Mouse (Mus musculus) heart, embryonic 14.5 days (tissue): ENCODE data around the gene Slc39a5. TPM values are rescaled to one million over a fixed set of nuclear protein-coding genes. Genes with fewer than 3 reads are reported as not detected.

Experiments
- ATAC-seq: fragments of 200-750 bp; cut with Nextera tagmentation; 2 replicates; pipeline ENCODE4 v1.8.0; 2017; ENCODE audit warnings: low read depth, moderate TSS enrichment; ENCODE audit not compliant: insufficient number of reproducible peaks, insufficient read depth, low FRiP score
- H3K27ac ChIP-seq, 2 experiments: fragments of 200-500 bp in 1 of 2; fragments of 300-500 bp in 1 of 2; sonication (generic) in 1 of 2; replicated peaks in 1 of 2; 2 replicates each; pipeline ENCODE4 v1.5.1; 2012 to 2014; ENCODE audit warnings: low read depth in 2 of 2, low read length in 2 of 2, control low read depth in 1 of 2, mild to moderate bottlenecking in 1 of 2, mixed read lengths in 1 of 2; ENCODE audit not compliant: control insufficient read depth in 1 of 2, insufficient read depth in 1 of 2
- H3K27me3 ChIP-seq: fragments of 300-500 bp; sonication (generic); 2 replicates; pipeline ENCODE4 v1.6.1; 2014; ENCODE audit warnings: mild to moderate bottlenecking, low read length, control low read depth; ENCODE audit not compliant: control insufficient read depth, insufficient read depth
- H3K36me3 ChIP-seq: fragments of 300-500 bp; sonication (generic); 2 replicates; pipeline ENCODE4 v1.6.1; 2014; ENCODE audit warnings: mild to moderate bottlenecking, control low read depth, low read length, mixed read lengths; ENCODE audit not compliant: control insufficient read depth, insufficient read depth
- H3K4me1 ChIP-seq, 2 experiments: fragments of 200-500 bp in 1 of 2; fragments of 300-500 bp in 1 of 2; sonication (generic) in 1 of 2; 2 replicates each; pipeline ENCODE4 v1.6.1; 2012 to 2014; ENCODE audit warnings: low read length in 2 of 2, control low read depth in 1 of 2, mixed read lengths in 1 of 2; ENCODE audit not compliant: control insufficient read depth in 2 of 2, insufficient read depth in 2 of 2
- H3K4me2 ChIP-seq: fragments of 300-500 bp; sonication (generic); 2 replicates; pipeline ENCODE4 v1.6.1; 2014; ENCODE audit warnings: mild to moderate bottlenecking, low read length
- H3K4me3 ChIP-seq, 2 experiments: fragments of 200-500 bp in 1 of 2; fragments of 300-500 bp in 1 of 2; sonication (generic) in 1 of 2; 2 replicates each; pipeline ENCODE4 v1.5.1; 2012 to 2014; ENCODE audit warnings: low read length in 2 of 2, mild to moderate bottlenecking in 2 of 2, control low read depth in 1 of 2, low read depth in 1 of 2, moderate library complexity in 1 of 2; ENCODE audit not compliant: control insufficient read depth in 1 of 2, insufficient read depth in 1 of 2
- H3K9ac ChIP-seq: fragments of 300-500 bp; sonication (generic); 2 replicates; pipeline ENCODE4 v1.6.1; 2014; ENCODE audit warnings: mild to moderate bottlenecking, low read length
- H3K9me3 ChIP-seq: fragments of 300-500 bp; sonication (generic); 2 replicates; pipeline ENCODE4 v1.6.1; 2016; ENCODE audit warnings: low read length, control low read depth; ENCODE audit not compliant: control insufficient read depth
- WGBS: fragments of 180-500 bp; shearing (Covaris S2); extraction: QIAGEN DNeasy Blood & Tissue Kit; methylation state at CpG from one replicate; pipeline ENCODE4 v1.1.7; 2014; 5-methylcytosine and 5-hydroxymethylcytosine counted together
- polyA plus RNA-seq: library from polyadenylated mRNA; unstranded; fragments of >200 nt; fragmentation: Nextera tagmentation; extraction: Ambion mirVana; gene quantifications from 2 replicates; pipeline ENCODE4 v1.2.1, GENCODE M21; 2014

The Slc39a5 gene
- polyA plus RNA-seq, 1 experiment from 2014 or later = not detected

DNA sequence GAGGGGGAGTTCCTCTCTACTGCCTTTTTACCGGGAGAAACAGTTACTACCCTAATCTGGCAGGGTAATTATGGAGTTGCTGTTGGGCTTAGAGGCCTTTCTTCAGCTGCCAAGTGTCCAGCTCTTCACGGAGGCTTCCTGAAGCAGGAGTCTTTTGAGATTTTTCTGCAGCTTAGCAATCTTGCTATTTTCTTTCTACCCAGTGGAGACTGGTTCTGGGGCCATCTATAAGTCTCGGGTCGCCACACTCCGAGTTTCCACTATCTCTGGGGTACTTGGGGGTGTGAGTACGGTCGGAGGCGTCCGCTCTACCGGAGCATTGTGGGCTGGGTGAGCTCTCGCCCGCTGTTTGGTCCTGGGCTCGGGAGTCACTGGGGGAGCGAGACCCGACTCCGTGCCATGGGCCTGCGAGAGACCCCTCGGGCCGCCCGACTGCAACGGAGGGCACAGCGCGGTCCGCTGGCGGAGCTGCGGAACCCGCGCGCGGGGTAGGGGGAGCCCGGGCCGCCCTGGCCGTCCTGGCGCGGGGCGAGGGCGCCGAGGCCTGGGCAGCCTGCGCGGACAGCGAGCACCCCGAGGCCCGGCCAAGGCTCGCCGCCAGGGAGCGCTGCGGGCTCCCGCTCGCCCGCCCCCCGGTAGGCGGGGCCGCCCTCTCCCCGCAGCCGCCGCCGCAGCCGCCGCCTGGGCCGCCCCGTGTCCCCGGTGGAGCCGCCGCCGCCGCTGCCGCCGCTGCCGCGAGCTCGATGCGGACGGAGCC is 24.4 kb downstream of the Slc39a5 start, which contains the start of gene Ankrd52:
Gene Ankrd52 (plus strand): TSS at position 661 of the 757 bp plus-strand sequence.
- H3K4me3 ChIP-seq = peak within 1 kb of the TSS; percentile 58 to 84
- WGBS = under 1% methylated on average over 58 of the region's 73 CpGs
- H3K27ac ChIP-seq = peak within 1 kb of the TSS; percentile 93
- no peaks in the 10 kb centered on the region for H3K27me3 ChIP-seq
- H3K4me2 ChIP-seq = peak within 1 kb of the TSS; percentile 90
- no peaks in the 10 kb centered on the region for H3K9me3 ChIP-seq
- peaks cover 32% of the 10 kb centered on the region for H3K36me3 ChIP-seq
- peak; percentile 91 for ATAC-seq
- H3K4me1 ChIP-seq = peaks cover 10 to 20% of the 10 kb centered on the region in 2 experiments
- H3K9ac ChIP-seq = peak within 1 kb of the TSS; percentile 95

DNA sequence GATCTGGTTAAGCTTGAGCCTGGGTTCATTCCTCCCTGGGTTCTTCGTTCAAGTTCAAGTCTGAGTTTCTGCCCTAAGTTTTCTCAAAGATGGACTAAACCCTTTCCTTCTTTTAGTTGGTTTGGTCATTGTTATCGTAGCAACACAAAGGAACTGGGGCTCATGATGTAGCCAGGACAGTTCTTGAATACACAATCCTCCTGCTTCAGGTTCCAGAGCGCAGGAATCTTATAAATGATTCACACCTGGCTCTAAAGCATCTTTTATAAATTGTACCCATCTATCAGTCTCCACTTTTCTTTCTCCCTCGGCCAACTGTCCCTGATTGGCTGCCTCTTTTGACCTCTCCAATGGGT is 25.0 kb downstream of the Slc39a5 start:
- Histone ChIP-seq H3K4me2 (peak overlapping the region; percentile 90), H3K4me1 (peaks cover 10 to 20% of the 10 kb centered on the region in 2 experiments), H3K27me3 (no peaks in the 10 kb centered on the region), H3K9ac (peak overlapping the region; percentile 95), H3K4me3 (peak overlapping the region; percentile 58 to 84; a peak in 2 of 4 replicates), H3K36me3 (peaks cover 27% of the 10 kb centered on the region), H3K27ac (peak overlapping the region; percentile 93), H3K9me3 (no peaks in the 10 kb centered on the region)
- ATAC-seq = no peak
- WGBS = 54% methylated on average over 4 of the region's 4 CpGs

DNA sequence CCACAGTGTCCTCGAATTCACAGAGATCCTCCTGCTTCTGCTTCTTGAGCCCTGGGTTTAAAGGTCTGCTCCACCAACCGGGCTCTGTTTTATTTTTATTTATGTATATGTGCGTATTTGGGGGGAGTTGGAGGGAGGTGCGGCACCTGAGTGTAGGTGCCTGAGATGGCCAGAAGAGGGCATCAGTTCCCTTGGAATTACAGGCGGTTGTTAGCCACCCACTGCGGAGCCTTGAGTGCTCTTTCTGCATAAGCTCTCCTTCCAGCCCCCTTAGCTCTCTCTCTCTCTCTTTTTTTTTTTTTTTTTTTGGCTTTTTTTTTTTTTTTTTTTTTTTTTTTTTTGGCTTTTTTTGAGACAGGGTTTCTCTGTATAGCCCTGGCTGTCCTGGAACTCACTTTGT is 26.6 kb downstream of the Slc39a5 start:
- Histone ChIP-seq H3K4me1 (peaks cover 10 to 24% of the 10 kb centered on the region in 2 experiments), H3K27ac (no peak overlapping the region), H3K9me3 (no peaks in the 10 kb centered on the region), H3K4me3 (no peak overlapping the region), H3K4me2 (no peak overlapping the region), H3K27me3 (no peaks in the 10 kb centered on the region), H3K9ac (no peak overlapping the region), H3K36me3 (peaks cover 11% of the 10 kb centered on the region)
- no peak for ATAC-seq
- WGBS = 83% methylated on average over 6 of the region's 6 CpGs

DNA sequence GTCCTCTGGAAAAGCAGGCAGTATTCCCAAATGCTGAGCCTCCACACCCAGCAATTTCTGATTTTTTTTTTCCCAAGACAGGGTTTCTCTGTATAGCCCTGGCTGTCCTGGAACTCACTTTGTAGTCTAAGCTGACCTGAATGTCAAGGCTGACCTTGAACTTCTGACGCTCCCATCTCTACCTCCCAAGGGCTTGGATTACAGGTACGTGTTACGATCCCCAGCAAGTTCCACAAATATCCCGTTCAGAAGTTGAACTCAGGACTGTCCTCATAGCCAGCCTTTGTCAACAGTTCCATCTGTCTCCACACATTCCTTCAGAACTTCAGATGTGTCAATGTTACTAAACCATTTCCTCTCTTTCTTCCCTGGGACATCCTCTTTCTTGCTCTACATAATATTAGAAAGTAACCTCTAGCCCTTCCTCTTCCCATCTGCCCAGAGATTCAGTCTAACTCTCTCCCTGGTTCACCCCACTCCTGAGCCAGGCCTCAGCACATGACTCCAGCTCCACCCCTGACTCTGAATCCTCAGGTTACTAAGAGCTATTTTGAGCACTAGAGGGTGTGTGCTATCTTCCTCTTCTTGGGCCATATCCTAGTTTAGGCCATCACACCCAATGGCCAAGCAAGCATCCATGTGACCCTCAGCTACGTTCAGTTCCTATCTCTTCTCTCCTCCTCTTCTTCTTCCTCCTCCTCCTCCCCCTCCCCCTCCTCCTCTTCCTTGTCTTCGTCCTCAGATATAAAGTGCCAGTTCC is 27.9 kb downstream of the Slc39a5 start:
- Histone ChIP-seq H3K4me3 (no peak overlapping the region), H3K9me3 (no peaks in the 10 kb centered on the region), H3K9ac (no peak overlapping the region), H3K4me2 (no peak overlapping the region), H3K4me1 (peaks cover 10 to 19% of the 10 kb centered on the region in 2 experiments), H3K27ac (peak overlapping the region; percentile 49 to 55; a peak in 3 of 4 replicates), H3K27me3 (no peaks in the 10 kb centered on the region), H3K36me3 (no peaks in the 10 kb centered on the region)
- WGBS = 44% methylated on average over 6 of the region's 6 CpGs
- no peak for ATAC-seq

DNA sequence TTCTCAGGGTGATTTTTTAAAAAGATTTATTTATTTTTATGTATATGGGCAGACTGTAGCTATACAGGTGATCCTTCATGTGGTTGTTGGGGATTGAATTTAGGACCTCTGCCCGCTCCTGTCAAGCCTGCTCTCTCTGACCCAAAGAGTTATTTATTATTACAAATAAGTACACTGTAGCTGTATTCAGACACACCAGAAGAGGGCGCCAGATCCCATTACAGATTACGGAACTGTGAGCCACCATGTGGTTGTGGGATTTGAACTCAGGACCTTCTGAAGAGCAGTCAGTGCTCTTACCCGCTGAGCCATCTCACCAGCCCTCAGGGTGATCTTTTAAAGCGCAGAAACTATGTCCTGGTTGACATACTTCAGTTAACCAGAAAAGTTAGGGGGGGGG is 28.9 kb downstream of the Slc39a5 start:
- 79% methylated on average over 5 of the region's 5 CpGs for WGBS
- Histone ChIP-seq H3K4me1 (peaks cover 11 to 20% of the 10 kb centered on the region in 2 experiments), H3K9ac (no peak overlapping the region), H3K36me3 (no peaks in the 10 kb centered on the region), H3K4me3 (no peak overlapping the region), H3K27ac (no peak overlapping the region), H3K9me3 (no peaks in the 10 kb centered on the region), H3K4me2 (no peak overlapping the region), H3K27me3 (no peaks in the 10 kb centered on the region)
- ATAC-seq = no peak

DNA sequence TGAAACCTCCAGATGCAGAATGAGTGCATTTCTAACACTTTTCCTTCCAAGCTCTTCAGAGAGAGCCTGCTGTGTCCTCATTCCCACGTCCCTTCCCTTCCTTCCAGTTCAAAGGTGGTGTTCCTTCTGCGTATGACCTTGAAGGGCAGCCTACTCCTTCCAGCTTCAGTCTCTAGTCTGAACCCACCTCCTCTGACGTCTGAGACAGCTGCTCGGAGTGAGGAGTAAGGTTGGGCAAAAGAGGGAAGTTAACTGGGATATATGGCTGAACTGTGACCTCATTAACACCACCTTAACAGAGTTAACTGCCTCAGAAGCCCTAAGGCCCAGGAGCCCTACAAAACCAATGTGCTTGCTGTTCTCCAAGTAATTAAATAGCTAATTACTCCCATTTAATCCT is 30.4 kb downstream of the Slc39a5 start:
- H3K4me1 ChIP-seq = peaks cover 8 to 16% of the 10 kb centered on the region in 2 experiments
- ATAC-seq = no peak
- no peaks in the 10 kb centered on the region for H3K27me3 ChIP-seq
- H3K27ac ChIP-seq = no peak overlapping the region; a peak in 1 of 4 replicates
- H3K4me3 ChIP-seq = no peak overlapping the region
- H3K4me2 ChIP-seq = no peak overlapping the region
- no peaks in the 10 kb centered on the region for H3K9me3 ChIP-seq
- no peaks in the 10 kb centered on the region for H3K36me3 ChIP-seq
- 56% methylated on average over 4 of the region's 4 CpGs for WGBS
- no peak overlapping the region for H3K9ac ChIP-seq

DNA sequence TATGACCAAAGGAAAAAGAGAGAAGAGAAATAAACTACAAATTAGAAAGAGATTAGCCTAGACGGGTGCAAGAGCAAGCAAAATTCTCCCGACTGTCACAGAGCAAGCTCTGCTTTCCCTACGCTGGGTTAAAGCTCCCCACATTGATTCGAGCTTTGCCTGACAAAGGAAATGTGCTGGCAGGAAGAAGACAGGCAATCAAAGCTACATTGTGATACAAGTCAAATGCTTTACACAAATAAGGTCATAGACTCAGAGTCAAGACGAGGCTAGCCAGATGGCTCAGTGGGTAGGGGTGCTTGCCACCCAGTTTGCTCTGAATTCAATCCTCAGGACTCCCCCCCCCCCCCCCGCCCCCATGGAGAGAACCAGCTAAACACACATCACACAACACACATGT is 31.0 kb downstream of the Slc39a5 start:
- H3K27ac ChIP-seq = 0 out of 4 replicates have a peak overlapping the region, but pooled peaks of 1 of the 2 experiments have one; percentile 88
- peaks cover 6% of the 10 kb centered on the region for H3K36me3 ChIP-seq
- no peaks in the 10 kb centered on the region for H3K9me3 ChIP-seq
- H3K4me3 ChIP-seq = no peak overlapping the region
- H3K27me3 ChIP-seq = no peaks in the 10 kb centered on the region
- WGBS = 60% methylated on average over 5 of the region's 6 CpGs
- peaks cover 8 to 16% of the 10 kb centered on the region in 2 experiments for H3K4me1 ChIP-seq
- no peak for ATAC-seq
- H3K9ac ChIP-seq = no peak overlapping the region
- no peak overlapping the region for H3K4me2 ChIP-seq
